In genomic region chr11:102752896-102753590, GRCm38 (mm10) we compare ENCODE assay signal across 9 mouse cellular contexts. TPM values are rescaled to one million over a fixed set of nuclear protein-coding genes. Genes with fewer than 3 reads are reported as not detected.
DNase-seq lines count a peak whose midpoint lies in the region; ATAC-seq and TF ChIP-seq lines count a peak whose summit lies in the region.
"Had no signal": no experiment of that assay in that cellular context is flagged by ENCODE, and none has a peak within 500 bp of the region (broad histone marks: within the 10 kb centered on the region; RNA-seq: fewer than 3 reads in every experiment).

No protein-coding gene starts in this region.

- H3K27ac ChIP-seq in forebrain, embryonic 14.5 days (ENCODE audit: low read depth, low read length) = peak overlapping the region; percentile 23; the same call in 1 of the 2 replicates
- H3K27ac ChIP-seq: hindbrain, embryonic 15.5 days had no signal

- no peak overlapping the region for H3ac ChIP-seq in myocyte (ENCODE audit: control insufficient read depth, insufficient read length)

- no peaks in the 10 kb centered on the region for H3K36me3 ChIP-seq in forebrain, embryonic 14.5 days (ENCODE audit: control insufficient read depth, insufficient read depth, low read length)
- H3K36me3 ChIP-seq in myocyte (ENCODE audit: control insufficient read depth, insufficient read depth) = no peaks in the 10 kb centered on the region
- H3K36me3 ChIP-seq: hindbrain, embryonic 15.5 days had no signal

- no peak overlapping the region for H3K4me3 ChIP-seq in forebrain, embryonic 14.5 days (ENCODE audit: low read depth, low read length)
- no peak overlapping the region for H3K4me3 ChIP-seq in myocyte
- no peak overlapping the region for H3K4me3 ChIP-seq in lung, adult 2 months (replicated peaks; ENCODE audit: extremely low read depth, low read depth, low read length)
- H3K4me3 ChIP-seq: hindbrain, embryonic 15.5 days had no signal

- no peak for TF ChIP-seq CTCF in lung, adult 2 months (IDR thresholded peaks at IDR 0.05; ENCODE audit: insufficient read depth, low read length)

- no peaks in the 10 kb centered on the region for H3K79me2 ChIP-seq in myocyte (ENCODE audit: control insufficient read depth, insufficient read depth)

- peak; percentile 50 for DNase-seq in left cerebral cortex, postnatal 4 days
- no peak for DNase-seq in left cerebral cortex, adult 18-20 months (ENCODE audit: low spot score in 2 of 2)
- DNase-seq in forebrain, embryonic 14.5 days (ENCODE audit: low spot score) = no peak
- DNase-seq in lung, adult 2 months = no peak
- no peak for DNase-seq in gastrocnemius, postnatal 10 days
- no peak for DNase-seq in layer of hippocampus, postnatal 36 days

- TF ChIP-seq POLR2A in myocyte (IDR thresholded peaks at IDR 0.05; ENCODE audit: insufficient read length, low read depth) = no peak
- no peak for TF ChIP-seq POLR2A in lung, adult 2 months (IDR thresholded peaks at IDR 0.05; ENCODE audit: borderline replicate concordance, extremely low read depth, low read depth, low read length)

- intact Hi-C loops in left cerebral cortex, postnatal 4 days (cut with DNase I) = no loop called here

- 68% methylated on average over 13 of the region's 13 CpGs for WGBS in forebrain, embryonic 14.5 days
- 68% methylated on average over 13 of the region's 13 CpGs for WGBS in lung, adult 2 months

- no peaks in the 10 kb centered on the region for H3K27me3 ChIP-seq in forebrain, embryonic 14.5 days (replicated peaks; ENCODE audit: control insufficient read depth, insufficient read depth, low read length)
- no peaks in the 10 kb centered on the region for H3K27me3 ChIP-seq in myocyte (ENCODE audit: control insufficient read depth, insufficient read depth, insufficient read length)
- H3K27me3 ChIP-seq: hindbrain, embryonic 15.5 days had no signal

- no peak overlapping the region for H3K4me2 ChIP-seq in forebrain, embryonic 14.5 days (ENCODE audit: low read length)
- no peak overlapping the region for H3K4me2 ChIP-seq in myocyte (ENCODE audit: low read depth)

- H3K9me3 ChIP-seq in forebrain, embryonic 14.5 days (replicated peaks; ENCODE audit: control insufficient read depth, low read length) = no peaks in the 10 kb centered on the region
- H3K9me3 ChIP-seq: hindbrain, embryonic 15.5 days had no signal

- peaks cover 17% of the 10 kb centered on the region for H3K4me1 ChIP-seq in forebrain, embryonic 14.5 days (ENCODE audit: control insufficient read depth, insufficient read depth, low read length)
- no peaks in the 10 kb centered on the region for H3K4me1 ChIP-seq in lung, adult 2 months (ENCODE audit: control insufficient read depth, insufficient read depth, low read length)

- no peak overlapping the region for H3K9ac ChIP-seq in forebrain, embryonic 14.5 days (ENCODE audit: low read length)
- H3K9ac ChIP-seq: hindbrain, embryonic 15.5 days had no signal

- peak; percentile 48 for ATAC-seq in common myeloid progenitor, adult 5-6 weeks (replicated peaks; ENCODE audit: low read depth, poor library complexity, severe bottlenecking)
- 0 out of 2 replicates have a peak, but pooled peaks have one; percentile 32 for ATAC-seq in forebrain, embryonic 14.5 days

TF ChIP-seq in myocyte, 11 proteins besides CTCF, POLR2A, EP300 and RAD21:
- TF ChIP-seq TCF3 (IDR thresholded peaks at IDR 0.05; ENCODE audit: insufficient read length, low read depth) (peak; percentile 52), MAX (IDR thresholded peaks at IDR 0.05; ENCODE audit: low read depth) (no peak), MYOD1 (IDR thresholded peaks at IDR 0.05; ENCODE audit: control insufficient read depth in 1 of 3, insufficient read length in 2 of 3, low read depth in 2 of 3) (peak in 2 of 3 experiments; percentile 79 to 82), MYOG (IDR thresholded peaks at IDR 0.05; ENCODE audit: control insufficient read depth in 1 of 3, insufficient read depth in 1 of 3, insufficient read length in 2 of 3, low read depth in 2 of 3) (peak in 2 of 3 experiments; percentile 84 to 89)

RNA-seq across cellular contexts. Expression of gene Adam11, which starts 8.2 kb away (rescaled TPM):
- 100 to 1,000 TPM; 103 to 110 TPM for total RNA-seq in left cerebral cortex, postnatal 4 days (2021)
- 100 to 1,000 TPM; 125 to 129 TPM for total RNA-seq in left cerebral cortex, adult 18-20 months (2021)
- 0.46 and 1.1 TPM in 2 replicates for total RNA-seq in common myeloid progenitor, adult 5-6 weeks (2017)
- polyA plus RNA-seq in forebrain, embryonic 14.5 days (2014; fragmentation: Nextera tagmentation; extraction: Ambion mirVana) = 10.0 and 12.5 TPM in 2 replicates
- polyA plus RNA-seq in myocyte (2012; fragmentation: generic; extraction: Trizol) = 0.19 TPM
- polyA plus RNA-seq in lung, adult 2 months (2012; rRNA removed) = 3.3 and 3.6 TPM in 2 replicates
- total RNA-seq in gastrocnemius, postnatal 10 days (2021) = 1 to 10 TPM; 2.2 to 3.0 TPM
- 100 to 1,000 TPM; 188 to 201 TPM for total RNA-seq in layer of hippocampus, postnatal 36 days (2021)

RNA-seq across cellular contexts. Expression of gene Ccdc43, which starts 55.5 kb away (rescaled TPM):
- 10 to 100 TPM; 32.8 to 34.5 TPM for total RNA-seq in left cerebral cortex, postnatal 4 days (2021)
- 10 to 100 TPM; 26.1 to 29.0 TPM for total RNA-seq in left cerebral cortex, adult 18-20 months (2021)
- 41.4 and 43.8 TPM in 2 replicates for total RNA-seq in common myeloid progenitor, adult 5-6 weeks (2017)
- polyA plus RNA-seq in forebrain, embryonic 14.5 days (2014; fragmentation: Nextera tagmentation; extraction: Ambion mirVana) = 39.4 and 42.6 TPM in 2 replicates
- polyA plus RNA-seq in myocyte (2012; fragmentation: generic; extraction: Trizol) = 26.8 TPM
- 4.3 and 5.0 TPM in 2 replicates for polyA plus RNA-seq in lung, adult 2 months (2012; rRNA removed)
- total RNA-seq in gastrocnemius, postnatal 10 days (2021) = 10 to 100 TPM; 81.8 to 88.6 TPM
- total RNA-seq in layer of hippocampus, postnatal 36 days (2021) = 10 to 100 TPM; 36.4 to 39.7 TPM

Comparison
In these comparisons a context has a peak if more than half of its experiments do, and no peak if none do; other contexts are left out.
1. RNA of gene Adam11, which starts 8.2 kb away (total RNA-seq): 188 to 201 TPM in layer of hippocampus, postnatal 36 days, 125 to 129 TPM in left cerebral cortex, adult 18-20 months and 103 to 110 TPM in left cerebral cortex, postnatal 4 days; 2.2 to 3.0 TPM in gastrocnemius, postnatal 10 days and 0.46 to 1.1 TPM in common myeloid progenitor, adult 5-6 weeks; every median in the first group is over 10 times any median in the second.